Mouse (Mus musculus) cortical plate, adult 2 months (tissue): ENCODE measurements around the gene Dpp3.

ENCODE experiments used
- CTCF ChIP-seq: fragments of 200-500 bp; IDR thresholded peaks from 2 replicates; pipeline ENCODE4 v1.5.1; 2011; ENCODE audit warnings: mild to moderate bottlenecking, control low read depth, low read length; ENCODE audit not compliant: insufficient read depth; ENCODE audit errors: extremely low read depth
- POLR2A ChIP-seq: fragments of 200-500 bp; IDR thresholded peaks from 2 replicates; pipeline ENCODE4 v1.6.1; 2011; ENCODE audit warnings: mild to moderate bottlenecking, low read length, control low read depth; ENCODE audit not compliant: insufficient read depth; ENCODE audit errors: extremely low read depth

GRCm38 (mm10) chr19:4915924-4916603, 12.0 kb downstream of the Dpp3 start:
- TF ChIP-seq CTCF (no peak), POLR2A (no peak)
